Mouse (Mus musculus) limb, embryonic 15.5 days (tissue): ENCODE measurements around the gene Ldb3. TPM values are rescaled to one million over a fixed set of nuclear protein-coding genes. Genes with fewer than 3 reads are reported as not detected.

Source experiments
- ATAC-seq: fragments of 200-750 bp; cut with Nextera tagmentation; 2 replicates; pipeline ENCODE4 v1.8.0; 2017; ENCODE audit warnings: low read depth, moderate TSS enrichment; ENCODE audit not compliant: insufficient number of reproducible peaks, low FRiP score, low TSS enrichment
- H3K27ac ChIP-seq: fragments of 300-500 bp; sonication (generic); 2 replicates; pipeline ENCODE4 v1.5.1; 2015; ENCODE audit warnings: moderate library complexity, mild to moderate bottlenecking, inconsistent platforms
- H3K27me3 ChIP-seq: fragments of 300-500 bp; sonication (generic); 2 replicates; pipeline ENCODE4 v1.6.1; 2015; ENCODE audit warnings: inconsistent platforms
- H3K36me3 ChIP-seq: fragments of 300-500 bp; sonication (generic); 2 replicates; pipeline ENCODE4 v1.6.1; 2015; ENCODE audit warnings: inconsistent platforms
- H3K4me1 ChIP-seq: fragments of 300-500 bp; sonication (generic); 2 replicates; pipeline ENCODE4 v1.6.1; 2015; ENCODE audit warnings: inconsistent platforms
- H3K4me2 ChIP-seq: fragments of 300-500 bp; sonication (generic); 2 replicates; pipeline ENCODE4 v1.6.1; 2015; ENCODE audit warnings: mild to moderate bottlenecking, inconsistent platforms
- H3K4me3 ChIP-seq: fragments of 300-500 bp; sonication (generic); 2 replicates; pipeline ENCODE4 v1.5.1; 2015; ENCODE audit warnings: mild to moderate bottlenecking, inconsistent platforms
- H3K9ac ChIP-seq: fragments of 300-500 bp; sonication (generic); 2 replicates; pipeline ENCODE4 v1.6.1; 2015; ENCODE audit warnings: inconsistent platforms
- H3K9me3 ChIP-seq: fragments of 300-500 bp; sonication (generic); 2 replicates; pipeline ENCODE4 v1.6.1; 2016; ENCODE audit warnings: inconsistent platforms
- WGBS: fragments of 180-500 bp; shearing (Covaris S2); methylation state at CpG from one replicate; pipeline ENCODE4 v1.1.7; 2015; 5-methylcytosine and 5-hydroxymethylcytosine counted together
- polyA plus RNA-seq: library from polyadenylated mRNA; unstranded; fragments of >200 nt; fragmentation: Nextera tagmentation; extraction: Ambion mirVana; gene quantifications from 2 replicates; pipeline ENCODE4 v1.2.1, GENCODE M21; 2015

The Ldb3 gene
- polyA plus RNA-seq, 1 experiment from 2014 or later, result 28.2 TPM

GRCm38 (mm10) chr14:34588005-34588404 is 477 bp downstream of the Ldb3 start:
- H3K9me3 ChIP-seq, result no peaks in the 10 kb centered on the region
- WGBS, result 68% methylated on average over 5 of the region's 5 CpGs
- no peak overlapping the region for H3K9ac ChIP-seq
- H3K27ac ChIP-seq, result no peak overlapping the region
- H3K4me1 ChIP-seq, result peaks cover 8% of the 10 kb centered on the region
- H3K27me3 ChIP-seq, result no peaks in the 10 kb centered on the region
- H3K4me3 ChIP-seq, result no peak overlapping the region
- no peaks in the 10 kb centered on the region for H3K36me3 ChIP-seq
- ATAC-seq, result no peak
- no peak overlapping the region for H3K4me2 ChIP-seq

- no peak for ATAC-seq
- Histone ChIP-seq H3K9me3 (no peaks in the 10 kb centered on the region), H3K4me2 (no peak overlapping the region), H3K9ac (no peak overlapping the region), H3K27ac (no peak overlapping the region), H3K4me1 (peaks cover 8% of the 10 kb centered on the region), H3K27me3 (no peaks in the 10 kb centered on the region), H3K36me3 (no peaks in the 10 kb centered on the region), H3K4me3 (no peak overlapping the region)
- 73% methylated on average over 3 of the region's 3 CpGs for WGBS
Observed at GRCm38 (mm10) chr14:34586871-34587270, 1.6 kb downstream of the Ldb3 start.

- H3K9me3 ChIP-seq, result no peaks in the 10 kb centered on the region
- H3K27ac ChIP-seq, result no peak overlapping the region
- H3K4me3 ChIP-seq, result no peak overlapping the region
- WGBS, result 76% methylated on average over 9 of the region's 9 CpGs
- no peak for ATAC-seq
- H3K4me1 ChIP-seq, result peaks cover 8% of the 10 kb centered on the region
- H3K36me3 ChIP-seq, result no peaks in the 10 kb centered on the region
- H3K9ac ChIP-seq, result no peak overlapping the region
- H3K4me2 ChIP-seq, result no peak overlapping the region
- H3K27me3 ChIP-seq, result no peaks in the 10 kb centered on the region
Observed at GRCm38 (mm10) chr14:34585358-34586105, 3.0 kb downstream of the Ldb3 start.

- H3K4me3 ChIP-seq, result no peak overlapping the region
- no peak overlapping the region for H3K9ac ChIP-seq
- H3K4me2 ChIP-seq, result no peak overlapping the region
- H3K4me1 ChIP-seq, result 0 out of 2 replicates have a peak, but pooled peaks cover 3% of the 10 kb centered on the region
- H3K27me3 ChIP-seq, result no peaks in the 10 kb centered on the region
- H3K36me3 ChIP-seq, result no peaks in the 10 kb centered on the region
- WGBS, result 65% methylated on average over 3 of the region's 3 CpGs
- no peak for ATAC-seq
- H3K27ac ChIP-seq, result no peak overlapping the region
- H3K9me3 ChIP-seq, result no peaks in the 10 kb centered on the region
Observed at GRCm38 (mm10) chr14:34582740-34583427, 5.6 kb downstream of the Ldb3 start.

- no peak overlapping the region for H3K27ac ChIP-seq
- ATAC-seq, result no peak
Observed at GRCm38 (mm10) chr14:34576858-34577257, 11.6 kb downstream of the Ldb3 start.

GRCm38 (mm10) chr14:34574068-34574467 is 14.4 kb downstream of the Ldb3 start:
- no peak overlapping the region for H3K27ac ChIP-seq
- WGBS, result 49% methylated on average over 2 of the region's 2 CpGs
- no peak overlapping the region for H3K4me3 ChIP-seq
- peaks cover 15% of the 10 kb centered on the region for H3K4me1 ChIP-seq
- H3K9ac ChIP-seq, result no peak overlapping the region
- H3K4me2 ChIP-seq, result no peak overlapping the region
- ATAC-seq, result no peak; the same call in 1 of the 2 replicates
- H3K36me3 ChIP-seq, result no peaks in the 10 kb centered on the region
- no peaks in the 10 kb centered on the region for H3K27me3 ChIP-seq
- no peaks in the 10 kb centered on the region for H3K9me3 ChIP-seq

More at GRCm38 (mm10) chr14:34576858-34577257, 11.6 kb downstream of the Ldb3 start:
- WGBS, result 80% methylated on average over 4 of the region's 4 CpGs
- Histone ChIP-seq H3K4me3 (no peak overlapping the region), H3K4me2 (no peak overlapping the region), H3K36me3 (no peaks in the 10 kb centered on the region), H3K27me3 (no peaks in the 10 kb centered on the region), H3K9ac (no peak overlapping the region), H3K9me3 (no peaks in the 10 kb centered on the region), H3K4me1 (peaks cover 5% of the 10 kb centered on the region; the same call in 1 of the 2 replicates)

GRCm38 (mm10) chr14:34573348-34573913 is 15.1 kb downstream of the Ldb3 start:
- Histone ChIP-seq H3K36me3 (no peaks in the 10 kb centered on the region), H3K4me3 (no peak overlapping the region), H3K4me2 (no peak overlapping the region), H3K9ac (no peak overlapping the region), H3K9me3 (no peaks in the 10 kb centered on the region), H3K27ac (no peak overlapping the region), H3K4me1 (peaks cover 21% of the 10 kb centered on the region), H3K27me3 (no peaks in the 10 kb centered on the region)
- 55% methylated on average over 9 of the region's 9 CpGs for WGBS
- peak; percentile 36; the same call in 1 of the 2 replicates for ATAC-seq

GRCm38 (mm10) chr14:34571610-34572387 is 16.7 kb downstream of the Ldb3 start:
- H3K27me3 ChIP-seq, result no peaks in the 10 kb centered on the region
- no peak for ATAC-seq
- WGBS, result 85% methylated on average over 17 of the region's 17 CpGs
- H3K9ac ChIP-seq, result no peak overlapping the region
- no peaks in the 10 kb centered on the region for H3K9me3 ChIP-seq
- H3K4me1 ChIP-seq, result peaks cover 37% of the 10 kb centered on the region
- no peak overlapping the region for H3K27ac ChIP-seq
- H3K4me2 ChIP-seq, result no peak overlapping the region
- no peaks in the 10 kb centered on the region for H3K36me3 ChIP-seq
- H3K4me3 ChIP-seq, result no peak overlapping the region

GRCm38 (mm10) chr14:34570903-34571302 is 17.6 kb downstream of the Ldb3 start:
- no peak overlapping the region for H3K9ac ChIP-seq
- 78% methylated on average over 4 of the region's 4 CpGs for WGBS
- H3K4me3 ChIP-seq, result no peak overlapping the region
- no peak overlapping the region for H3K4me2 ChIP-seq
- no peaks in the 10 kb centered on the region for H3K27me3 ChIP-seq
- H3K27ac ChIP-seq, result no peak overlapping the region
- no peak for ATAC-seq
- no peaks in the 10 kb centered on the region for H3K36me3 ChIP-seq
- peaks cover 46% of the 10 kb centered on the region for H3K4me1 ChIP-seq
- no peaks in the 10 kb centered on the region for H3K9me3 ChIP-seq

- peak overlapping the region; percentile 51 for H3K4me2 ChIP-seq
- peaks cover 52% of the 10 kb centered on the region for H3K4me1 ChIP-seq
- H3K27me3 ChIP-seq, result no peaks in the 10 kb centered on the region
- WGBS, result under 1% methylated on average over 6 of the region's 6 CpGs
- no peak overlapping the region for H3K27ac ChIP-seq
- no peak for ATAC-seq
- no peaks in the 10 kb centered on the region for H3K36me3 ChIP-seq
- no peaks in the 10 kb centered on the region for H3K9me3 ChIP-seq
- peak overlapping the region; percentile 28 for H3K4me3 ChIP-seq
- H3K9ac ChIP-seq, result no peak overlapping the region
Observed at GRCm38 (mm10) chr14:34570294-34570693, 18.2 kb downstream of the Ldb3 start.

GRCm38 (mm10) chr14:34569534-34570194 is 18.8 kb downstream of the Ldb3 start:
- H3K27ac ChIP-seq, result no peak overlapping the region
- peak overlapping the region; percentile 28 for H3K4me3 ChIP-seq
- H3K4me2 ChIP-seq, result peak overlapping the region; percentile 51
- H3K4me1 ChIP-seq, result peaks cover 58% of the 10 kb centered on the region
- no peaks in the 10 kb centered on the region for H3K27me3 ChIP-seq
- WGBS, result 29% methylated on average over 27 of the region's 27 CpGs
- H3K9ac ChIP-seq, result no peak overlapping the region
- H3K36me3 ChIP-seq, result no peaks in the 10 kb centered on the region
- ATAC-seq, result no peak
- no peaks in the 10 kb centered on the region for H3K9me3 ChIP-seq
